ENCODE assay signal across 11 mouse cellular contexts in genomic region chr1:182255031-182255430, GRCm38 (mm10). TPM values are rescaled to one million over a fixed set of nuclear protein-coding genes. Genes with fewer than 3 reads are reported as not detected.
DNase-seq lines count a peak whose midpoint lies in the region; ATAC-seq and TF ChIP-seq lines count a peak whose summit lies in the region.
"Had no signal": no experiment of that assay in that cellular context is flagged by ENCODE, and none has a peak within 500 bp of the region (broad histone marks: within the 10 kb centered on the region; RNA-seq: fewer than 3 reads in every experiment).

No protein-coding gene starts in this region.

- no peaks in the 10 kb centered on the region for H3K4me1 ChIP-seq in liver, embryonic 11.5 days (replicated peaks; ENCODE audit: control insufficient read depth, insufficient read depth, low read length)
- H3K4me1 ChIP-seq in limb, embryonic 15.5 days: peaks cover 6% of the 10 kb centered on the region; the same call in 1 of the 2 replicates
- H3K4me1 ChIP-seq in small intestine, adult 2 months (ENCODE audit: control insufficient read depth, insufficient read depth, insufficient read length, low read length): peaks cover 23% of the 10 kb centered on the region
- H3K4me1 ChIP-seq: liver, embryonic 13.5 days had no signal

- ATAC-seq in liver, embryonic 11.5 days (replicated peaks; ENCODE audit: low FRiP score): 0 out of 2 replicates have a peak, but pooled peaks have one; percentile 7
- no peak for ATAC-seq in limb, embryonic 15.5 days (ENCODE audit: insufficient number of reproducible peaks, low FRiP score, low TSS enrichment, low read depth)

- no peak overlapping the region for H3K4me3 ChIP-seq in liver, embryonic 11.5 days (ENCODE audit: low read depth, low read length)
- H3K4me3 ChIP-seq in limb, embryonic 15.5 days: no peak overlapping the region
- H3K4me3 ChIP-seq in small intestine, adult 2 months (ENCODE audit: low read depth, low read length): 0 out of 2 replicates have a peak overlapping the region, but pooled peaks have one; percentile 2
- H3K4me3 ChIP-seq: liver, embryonic 13.5 days had no signal

- H3K36me3 ChIP-seq in liver, embryonic 11.5 days (ENCODE audit: control insufficient read depth, insufficient read depth, low read length): no peaks in the 10 kb centered on the region
- H3K36me3 ChIP-seq in limb, embryonic 15.5 days: no peaks in the 10 kb centered on the region
- no peaks in the 10 kb centered on the region for H3K36me3 ChIP-seq in small intestine, adult 2 months (ENCODE audit: control insufficient read depth, insufficient read depth, low read length)
- H3K36me3 ChIP-seq: liver, embryonic 13.5 days had no signal

- no peaks in the 10 kb centered on the region for H3K9me3 ChIP-seq in liver, embryonic 11.5 days (ENCODE audit: control insufficient read depth, low read length)
- H3K9me3 ChIP-seq in limb, embryonic 15.5 days: no peaks in the 10 kb centered on the region
- H3K9me3 ChIP-seq: liver, embryonic 13.5 days had no signal

- H3K9ac ChIP-seq in liver, embryonic 11.5 days (ENCODE audit: low read depth, low read length): no peak overlapping the region
- H3K9ac ChIP-seq in limb, embryonic 15.5 days: no peak overlapping the region
- H3K9ac ChIP-seq: liver, embryonic 13.5 days had no signal

- no peak for DNase-seq in liver, embryonic 11.5 days (ENCODE audit: low spot score)
- DNase-seq in liver: no peak
- DNase-seq in thymus, postnatal 25 days: peak; percentile 39
- no peak for DNase-seq in urinary bladder, postnatal 10 days (ENCODE audit: low spot score)
- DNase-seq in urinary bladder, postnatal 25 days (ENCODE audit: low spot score): no peak
- DNase-seq in layer of hippocampus, postnatal 10 days (ENCODE audit: low spot score in 2 of 2): no peak
- DNase-seq: cerebellum, adult 2 months; kidney, postnatal 4 days; liver, embryonic 13.5 days had no signal

- no peak overlapping the region for H3K4me2 ChIP-seq in liver, embryonic 11.5 days
- no peak overlapping the region for H3K4me2 ChIP-seq in limb, embryonic 15.5 days
- H3K4me2 ChIP-seq: liver, embryonic 13.5 days had no signal

- TF ChIP-seq CTCF in small intestine, adult 2 months (IDR thresholded peaks at IDR 0.05; ENCODE audit: extremely low read depth, insufficient read length, insufficient replicate concordance, low read depth, low read length): no peak

- TF ChIP-seq POLR2A in small intestine, adult 2 months (IDR thresholded peaks at IDR 0.05; ENCODE audit: low read depth, low read length): no peak

- no peaks in the 10 kb centered on the region for H3K27me3 ChIP-seq in liver, embryonic 11.5 days (replicated peaks; ENCODE audit: control insufficient read depth, insufficient read depth, low read length)
- no peaks in the 10 kb centered on the region for H3K27me3 ChIP-seq in limb, embryonic 15.5 days
- H3K27me3 ChIP-seq in small intestine, adult 2 months (ENCODE audit: control insufficient read depth, insufficient read depth, low read length): no peaks in the 10 kb centered on the region
- H3K27me3 ChIP-seq: liver, embryonic 13.5 days had no signal

- H3K27ac ChIP-seq in liver, embryonic 11.5 days (ENCODE audit: low read depth, low read length): no peak overlapping the region
- H3K27ac ChIP-seq in limb, embryonic 15.5 days: peak overlapping the region; percentile 69; the same call in 1 of the 2 replicates
- peak overlapping the region; percentile 92 for H3K27ac ChIP-seq in small intestine, adult 2 months (ENCODE audit: insufficient read depth, low read depth, low read length)
- H3K27ac ChIP-seq: liver, embryonic 13.5 days had no signal

- WGBS in liver, embryonic 11.5 days: 60% methylated on average over 11 of the region's 11 CpGs
- 79% methylated on average over 11 of the region's 11 CpGs for WGBS in limb, embryonic 15.5 days
- 63% methylated on average over 11 of the region's 11 CpGs for WGBS in small intestine, adult 2 months

RNA-seq across cellular contexts. Expression of gene Degs1, which starts 27.6 kb away (rescaled TPM):
- polyA plus RNA-seq in liver, embryonic 11.5 days (2014; fragmentation: Nextera tagmentation; extraction: Ambion mirVana): 129 and 132 TPM in 2 replicates
- polyA plus RNA-seq in limb, embryonic 15.5 days (2015; fragmentation: Nextera tagmentation; extraction: Ambion mirVana): 210 and 211 TPM in 2 replicates
- 8.5 and 14.1 TPM in 2 replicates for polyA plus RNA-seq in small intestine, adult 2 months (2012; rRNA removed)
- total RNA-seq in layer of hippocampus, postnatal 10 days (2021): 10 to 100 TPM; 65.5 to 75.3 TPM
